Mouse (Mus musculus) liver, adult (tissue): Measurements from ENCODE around the gene Bcl6b.

ENCODE experiments used
- GATA4 ChIP-seq: IDR thresholded peaks from 2 replicates; pipeline ENCODE4 v1.6.1; 2014; ENCODE audit warnings: mild to moderate bottlenecking, low read length; ENCODE audit not compliant: insufficient replicate concordance

The Bcl6b gene

DNA sequence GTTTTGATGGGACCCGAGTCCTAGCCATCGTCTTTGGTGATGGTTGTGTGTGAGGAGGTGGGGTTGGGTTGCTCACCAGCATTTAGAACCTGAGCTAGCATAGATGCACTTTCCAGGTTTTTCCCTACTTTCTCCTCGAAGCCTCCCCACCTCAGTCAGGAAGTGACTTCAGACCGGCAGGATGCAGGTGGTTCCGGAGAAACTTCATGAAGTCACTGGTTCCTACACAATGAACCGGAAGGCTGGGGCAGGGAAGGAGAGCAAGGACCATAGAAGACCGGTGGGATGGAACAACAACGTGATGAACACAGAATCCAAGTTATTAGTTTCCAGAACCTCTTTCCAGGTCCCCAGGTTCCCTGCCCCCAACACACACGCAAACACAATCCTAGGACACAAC, 5.9 kb downstream of the Bcl6b start:
- TF ChIP-seq GATA4, result no peak

- no peak for TF ChIP-seq GATA4
These were observed 7.7 kb downstream of the Bcl6b start for GRCm38 (mm10) chr11:70221603-70222500.

GRCm38 (mm10) chr11:70220731-70221602, 8.6 kb downstream of the Bcl6b start, which contains the start of gene Slc16a13:
TSS of gene Slc16a13 (minus strand) at chr11:70221064.
- TF ChIP-seq GATA4, result peak; percentile 37; the same call in 1 of the 2 replicates

DNA sequence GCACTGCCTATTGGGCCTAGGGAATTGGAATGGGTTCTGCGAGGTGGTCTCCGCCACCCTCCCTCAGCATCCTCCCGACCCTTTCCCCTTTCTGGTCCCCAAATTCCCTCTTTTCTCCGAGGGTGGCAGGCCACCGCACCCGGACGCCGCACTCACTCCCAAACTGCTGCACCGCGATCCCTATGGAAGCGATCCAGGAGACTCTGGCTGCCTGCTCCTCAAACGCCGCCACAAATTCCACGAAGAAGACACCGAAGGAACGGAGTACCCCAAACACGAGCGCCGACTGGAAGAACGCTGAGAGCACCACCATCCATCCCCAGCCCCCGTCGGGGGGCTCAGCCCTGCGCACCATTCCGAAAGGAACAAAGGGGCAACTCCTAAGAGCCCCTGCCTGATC, 9.3 kb downstream of the Bcl6b start:
- no peak for TF ChIP-seq GATA4

- TF ChIP-seq GATA4, result no peak
These were observed 9.7 kb downstream of the Bcl6b start for GRCm38 (mm10) chr11:70219873-70220272.

DNA sequence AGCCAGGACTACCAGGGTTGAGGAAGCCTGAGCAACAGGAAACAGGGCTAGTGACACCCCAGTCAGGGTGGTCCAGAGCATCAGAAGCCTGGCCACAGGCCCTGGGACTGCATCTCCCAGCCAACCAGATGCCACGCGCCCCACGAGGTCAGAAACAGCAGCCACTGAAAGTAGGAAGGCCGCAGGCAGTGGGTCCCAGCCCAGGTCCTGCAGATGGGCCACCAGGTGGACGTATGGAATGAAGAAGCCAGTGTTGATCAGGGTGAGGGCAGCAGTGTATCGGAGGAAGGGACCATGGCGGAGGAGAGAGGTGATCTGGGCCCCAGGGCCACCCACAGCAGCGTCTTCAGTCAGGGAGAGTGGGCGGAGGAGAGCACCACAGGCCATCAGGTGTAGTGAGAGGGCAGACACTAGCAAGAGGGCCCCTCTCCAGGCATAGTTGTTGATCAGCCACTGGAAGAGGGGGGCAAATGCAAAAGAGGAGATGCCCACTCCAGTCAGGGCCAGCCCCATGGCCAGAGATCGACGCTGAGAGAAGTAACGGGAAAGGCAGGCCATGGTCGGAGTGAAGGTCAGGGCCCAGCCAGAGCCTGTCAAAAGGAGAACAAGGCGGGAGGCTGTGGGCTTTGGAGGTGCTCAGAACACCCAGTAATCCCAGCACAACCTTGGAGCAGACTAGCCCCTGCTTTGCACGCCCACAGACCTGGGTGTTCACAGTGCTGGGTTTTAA, 10.7 kb downstream of the Bcl6b start:
- no peak for TF ChIP-seq GATA4

DNA sequence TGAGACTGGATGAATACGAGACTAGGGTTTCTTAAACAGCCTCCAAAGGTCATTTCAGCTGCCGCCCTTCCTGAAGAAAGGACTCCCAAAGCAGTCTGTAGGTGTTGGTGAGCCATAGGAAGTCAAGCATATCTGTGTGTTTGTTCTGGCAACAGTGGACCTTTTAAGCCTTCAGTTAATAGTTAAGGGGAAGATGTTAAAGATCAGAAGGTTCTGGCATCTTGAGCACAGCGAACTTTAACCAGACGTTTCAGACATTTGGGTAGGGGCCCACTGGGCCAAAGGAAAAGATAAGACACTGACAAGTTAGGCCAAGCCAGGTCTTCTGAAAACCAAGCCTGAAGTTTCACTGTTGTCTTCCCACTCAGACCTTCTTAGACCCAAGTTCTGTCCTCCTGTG, 11.6 kb downstream of the Bcl6b start:
- peak; percentile 17; the same call in 1 of the 2 replicates for TF ChIP-seq GATA4

GRCm38 (mm10) chr11:70216103-70216502, 13.5 kb downstream of the Bcl6b start:
- no peak for TF ChIP-seq GATA4

DNA sequence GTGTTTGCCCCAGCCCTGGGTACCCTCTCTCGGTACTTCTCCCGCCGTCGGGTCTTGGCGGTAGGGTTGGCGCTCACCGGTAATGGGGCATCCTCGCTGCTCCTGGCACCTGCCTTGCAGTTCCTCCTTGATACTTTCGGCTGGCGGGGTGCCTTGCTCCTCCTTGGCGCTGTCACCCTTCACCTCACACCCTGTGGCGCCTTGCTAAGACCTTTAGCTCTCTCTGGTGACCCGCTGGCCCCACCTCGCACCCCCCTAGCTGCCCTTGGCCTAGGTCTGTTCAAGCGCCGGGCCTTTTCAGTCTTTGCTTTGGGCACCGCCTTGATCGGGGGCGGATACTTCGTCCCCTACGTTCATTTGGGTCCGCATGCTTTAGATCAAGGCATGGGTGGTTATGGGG, 14.3 kb downstream of the Bcl6b start:
- no peak for TF ChIP-seq GATA4

DNA sequence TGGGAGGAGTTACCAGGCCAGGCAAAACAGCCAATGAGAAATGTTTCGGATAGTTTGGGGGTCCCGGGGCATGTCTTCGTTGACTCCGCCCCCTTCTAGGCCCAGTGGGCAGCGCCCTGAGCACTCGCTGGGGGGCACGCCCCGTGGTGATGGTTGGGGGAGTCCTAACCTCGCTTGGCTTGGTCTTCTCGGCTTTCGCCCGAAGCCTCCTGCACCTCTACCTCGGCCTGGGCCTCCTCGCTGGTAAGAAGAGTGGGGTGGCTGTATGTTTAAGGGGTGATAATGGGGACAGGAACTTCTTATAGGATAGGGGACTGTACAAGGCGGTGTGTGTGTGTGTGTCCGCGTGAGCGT, 14.8 kb downstream of the Bcl6b start:
- no peak for TF ChIP-seq GATA4

GRCm38 (mm10) chr11:70214191-70214855, 15.3 kb downstream of the Bcl6b start:
- no peak for TF ChIP-seq GATA4

DNA sequence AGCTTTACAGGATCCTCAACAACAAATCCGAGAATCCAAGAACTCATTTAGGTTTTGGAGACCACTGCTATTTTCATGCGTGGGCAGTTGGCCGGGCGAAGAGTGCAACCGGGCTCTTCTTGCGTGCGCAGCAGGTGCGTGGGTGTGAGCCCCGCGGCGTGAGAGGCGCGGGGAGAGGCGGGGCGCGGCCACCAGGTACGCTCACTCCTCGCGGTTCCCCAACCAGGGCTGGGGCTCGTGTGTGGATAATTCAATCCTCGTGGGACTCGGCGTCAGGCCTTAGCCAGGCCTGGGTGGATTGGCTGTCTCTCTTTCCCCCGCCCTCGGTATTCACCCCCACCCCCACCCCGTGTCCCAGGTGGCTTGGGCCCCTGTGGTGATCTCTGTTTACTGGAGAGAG, 15.9 kb downstream of the Bcl6b start:
- TF ChIP-seq GATA4, result no peak

- no peak for TF ChIP-seq GATA4
These were observed 16.7 kb downstream of the Bcl6b start for GRCm38 (mm10) chr11:70212896-70213295.

DNA sequence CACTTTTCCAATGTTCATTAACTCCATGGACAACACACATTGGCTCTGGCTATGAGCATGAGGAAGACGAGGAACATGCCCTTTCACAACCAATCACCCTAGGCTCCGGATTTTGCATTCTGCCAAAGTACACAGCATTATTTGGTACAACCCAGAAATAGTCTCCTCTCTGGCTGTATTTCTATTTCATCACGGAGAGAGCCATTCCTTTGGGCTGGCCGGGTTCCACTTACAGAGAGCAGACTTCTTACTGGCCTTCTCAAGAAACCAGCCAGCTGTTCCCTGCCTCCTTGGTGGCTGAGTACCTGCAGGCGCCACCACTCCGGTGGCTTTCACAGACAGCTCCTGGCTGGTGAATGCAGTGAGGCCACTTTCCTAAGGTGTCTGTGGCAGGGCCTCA, 17.2 kb downstream of the Bcl6b start, which contains the start of gene Slc16a11:
TSS of gene Slc16a11 (plus strand) at position 330 of the 400 bp plus-strand sequence.
- TF ChIP-seq GATA4, result no peak

GRCm38 (mm10) chr11:70211972-70212371, 17.6 kb downstream of the Bcl6b start:
- no peak for TF ChIP-seq GATA4
